Mouse (Mus musculus): ENCODE measurements around the gene Cga. TPM values are rescaled to one million over a fixed set of nuclear protein-coding genes. Genes with fewer than 3 reads are reported as not detected.
A peak's percentile ranks its signal among the peaks of the same experiment; 100 is the strongest.

Cga gene
- polyA plus RNA-seq, 1 experiment from 2014 or later = 2.8 TPM

DNA sequence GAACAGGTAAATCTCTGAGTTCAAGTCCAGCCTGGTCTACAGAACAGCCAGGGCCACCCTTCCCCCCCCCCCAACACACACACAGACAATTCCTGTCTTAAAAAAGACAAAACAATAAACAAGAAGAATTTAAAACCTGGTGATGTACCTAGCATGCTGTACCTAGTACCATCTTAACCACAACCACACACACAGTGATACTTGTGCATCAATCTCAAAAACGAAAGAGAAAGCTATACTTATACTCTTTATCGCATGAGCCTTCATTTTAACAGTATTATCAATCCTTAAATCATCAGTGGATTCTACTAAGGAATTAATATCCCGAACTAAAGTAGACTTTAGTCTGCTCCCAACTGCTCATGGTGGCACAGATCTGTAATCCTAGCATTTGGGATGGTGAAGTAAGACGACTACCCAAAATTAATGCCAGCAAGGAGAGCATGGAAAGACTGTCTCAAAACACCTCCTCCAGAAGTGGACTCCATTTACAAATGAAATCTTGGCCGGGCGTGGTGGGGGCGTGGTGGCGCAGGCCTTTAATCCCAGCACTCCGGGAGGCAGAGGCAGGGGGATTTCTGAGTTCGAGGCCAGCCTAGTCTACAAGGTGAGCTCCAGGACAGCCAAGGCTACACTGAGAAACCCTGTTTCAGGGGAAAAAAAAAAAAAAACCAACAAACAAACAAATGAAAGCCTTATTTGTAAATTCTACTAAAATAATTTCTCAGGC, 12.5 kb upstream of the Cga start:
- H3K27me3 ChIP-seq (replicated peaks; ENCODE audit: low read depth, poor library complexity, severe bottlenecking) = no peaks in the 10 kb centered on the region
- H3K36me3 ChIP-seq (replicated peaks) = peaks cover 43% of the 10 kb centered on the region
- 90% methylated on average over 10 of the region's 10 CpGs for WGBS

GRCm38 (mm10) chr4:34881851-34882250, 11.7 kb upstream of the Cga start:
- no peaks in the 10 kb centered on the region for H3K27me3 ChIP-seq (replicated peaks; ENCODE audit: low read depth, poor library complexity, severe bottlenecking)
- peaks cover 6% of the 10 kb centered on the region; the same call in 1 of the 2 replicates for H3K9me3 ChIP-seq
- peak overlapping the region; percentile 100 for H3K27ac ChIP-seq (replicated peaks)
- peak overlapping the region; percentile 92 for H3K4me3 ChIP-seq
- peaks cover 36% of the 10 kb centered on the region for H3K36me3 ChIP-seq (replicated peaks)
- DNase-seq (ENCODE audit: low spot score) = no peak
- H3K4me1 ChIP-seq = peaks cover 29% of the 10 kb centered on the region
- WGBS = 19% methylated on average over 4 of the region's 4 CpGs

More for the DNA sequence above, 12.5 kb upstream of the Cga start:
- Histone ChIP-seq H3K9me3 (peaks cover 11% of the 10 kb centered on the region; the same call in 1 of the 2 replicates), H3K4me3 (peak overlapping the region; percentile 92), H3K4me1 (peaks cover 22% of the 10 kb centered on the region), H3K27ac (replicated peaks) (no peak overlapping the region)
- DNase-seq (ENCODE audit: low spot score) = no peak

- Histone ChIP-seq H3K36me3 (replicated peaks) (peaks cover 32% of the 10 kb centered on the region), H3K4me1 (peaks cover 31% of the 10 kb centered on the region), H3K4me3 (peak overlapping the region; percentile 92), H3K9me3 (0 out of 2 replicates have a peak, but pooled peaks cover 6% of the 10 kb centered on the region), H3K27ac (replicated peaks) (peak overlapping the region; percentile 100), H3K27me3 (replicated peaks; ENCODE audit: low read depth, poor library complexity, severe bottlenecking) (no peaks in the 10 kb centered on the region)
- under 1% methylated on average over 58 of the region's 58 CpGs for WGBS
- DNase-seq (ENCODE audit: low spot score) = peak; percentile 81
These were observed 11.2 kb upstream of the Cga start for GRCm38 (mm10) chr4:34882291-34882769.

- Histone ChIP-seq H3K27me3 (replicated peaks; ENCODE audit: low read depth, poor library complexity, severe bottlenecking) (peaks cover 4% of the 10 kb centered on the region), H3K9me3 (0 out of 2 replicates have a peak, but pooled peaks cover 2% of the 10 kb centered on the region), H3K4me3 (peak within 1 kb of the TSS; percentile 92), H3K36me3 (replicated peaks) (peaks cover 27% of the 10 kb centered on the region), H3K4me1 (peaks cover 34% of the 10 kb centered on the region), H3K27ac (replicated peaks) (peak within 1 kb of the TSS; percentile 100)
- peak; percentile 96 for DNase-seq (ENCODE audit: low spot score)
- 1% methylated on average over 44 of the region's 44 CpGs for WGBS
These were observed 10.8 kb upstream of the Cga start, which contains the start of gene Zfp292 for GRCm38 (mm10) chr4:34882818-34883217. TSS of gene Zfp292 (minus strand) at chr4:34882960.

- H3K27ac ChIP-seq (replicated peaks) = peak overlapping the region; percentile 100
These were observed 10.1 kb upstream of the Cga start for GRCm38 (mm10) chr4:34883366-34884029.

GRCm38 (mm10) chr4:34885631-34886351, 7.8 kb upstream of the Cga start:
- 51% methylated on average over 9 of the region's 9 CpGs for WGBS
- Histone ChIP-seq H3K36me3 (replicated peaks) (0 out of 2 replicates have a peak, but pooled peaks cover 4% of the 10 kb centered on the region), H3K27ac (replicated peaks) (peak overlapping the region; percentile 93; the same call in 1 of the 2 replicates), H3K27me3 (replicated peaks; ENCODE audit: low read depth, poor library complexity, severe bottlenecking) (peaks cover 34% of the 10 kb centered on the region), H3K4me1 (peaks cover 43% of the 10 kb centered on the region), H3K9me3 (no peaks in the 10 kb centered on the region), H3K4me3 (peak overlapping the region; percentile 77)
- no peak for DNase-seq (ENCODE audit: low spot score)

More at GRCm38 (mm10) chr4:34883366-34884029, 10.1 kb upstream of the Cga start:
- peaks cover 34% of the 10 kb centered on the region for H3K4me1 ChIP-seq
- H3K4me3 ChIP-seq = peak overlapping the region; percentile 92
- peaks cover 11% of the 10 kb centered on the region for H3K27me3 ChIP-seq (replicated peaks; ENCODE audit: low read depth, poor library complexity, severe bottlenecking)
- H3K9me3 ChIP-seq = no peaks in the 10 kb centered on the region
- DNase-seq (ENCODE audit: low spot score) = no peak
- 46% methylated on average over 16 of the region's 16 CpGs for WGBS
- peaks cover 20% of the 10 kb centered on the region for H3K36me3 ChIP-seq (replicated peaks)

DNA sequence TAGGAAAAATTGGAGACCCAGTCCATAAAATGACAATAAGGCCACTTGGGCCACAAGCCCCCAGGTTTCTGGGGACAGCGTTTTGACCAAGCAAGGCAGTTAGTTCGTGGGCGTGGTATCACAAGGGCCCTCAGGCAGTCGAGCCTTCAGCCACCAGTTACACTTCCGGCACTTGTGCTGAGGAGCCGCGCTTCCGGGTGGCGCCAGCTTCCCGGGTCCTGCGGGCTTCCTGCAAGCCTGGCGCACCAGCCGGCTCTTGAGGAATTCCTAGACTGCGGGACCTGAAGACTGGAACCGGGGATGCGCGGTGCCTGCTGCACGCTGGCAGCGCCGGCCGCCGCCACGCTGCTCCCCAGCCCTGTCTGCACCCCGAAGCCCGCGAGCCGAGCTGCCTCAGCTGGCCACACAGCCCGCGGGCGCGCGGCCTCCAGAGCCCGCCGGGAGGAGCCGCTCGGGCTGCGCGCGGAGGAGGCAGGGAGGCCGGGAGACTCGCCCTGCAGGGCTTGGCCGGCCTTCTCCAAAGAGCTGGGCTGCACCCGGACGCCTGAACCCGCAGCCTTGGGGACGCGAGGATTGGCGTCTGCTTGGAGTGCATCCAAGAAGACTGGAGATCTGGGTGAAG, 7.0 kb upstream of the Cga start:
- under 1% methylated on average over 48 of the region's 48 CpGs for WGBS
- Histone ChIP-seq H3K27ac (replicated peaks) (peak overlapping the region; percentile 93), H3K4me1 (peaks cover 36% of the 10 kb centered on the region), H3K36me3 (replicated peaks) (no peaks in the 10 kb centered on the region), H3K27me3 (replicated peaks; ENCODE audit: low read depth, poor library complexity, severe bottlenecking) (peaks cover 42% of the 10 kb centered on the region), H3K9me3 (no peaks in the 10 kb centered on the region), H3K4me3 (peak overlapping the region; percentile 77)
- DNase-seq (ENCODE audit: low spot score) = peak; percentile 88

GRCm38 (mm10) chr4:34887295-34887694, 6.3 kb upstream of the Cga start:
- H3K4me1 ChIP-seq = peaks cover 36% of the 10 kb centered on the region
- H3K4me3 ChIP-seq = peak overlapping the region; percentile 77
- DNase-seq (ENCODE audit: low spot score) = no peak
- 17% methylated on average over 7 of the region's 7 CpGs for WGBS
- peaks cover 47% of the 10 kb centered on the region for H3K27me3 ChIP-seq (replicated peaks; ENCODE audit: low read depth, poor library complexity, severe bottlenecking)
- H3K27ac ChIP-seq (replicated peaks) = peak overlapping the region; percentile 93
- no peaks in the 10 kb centered on the region for H3K9me3 ChIP-seq
- H3K36me3 ChIP-seq (replicated peaks) = no peaks in the 10 kb centered on the region

DNA sequence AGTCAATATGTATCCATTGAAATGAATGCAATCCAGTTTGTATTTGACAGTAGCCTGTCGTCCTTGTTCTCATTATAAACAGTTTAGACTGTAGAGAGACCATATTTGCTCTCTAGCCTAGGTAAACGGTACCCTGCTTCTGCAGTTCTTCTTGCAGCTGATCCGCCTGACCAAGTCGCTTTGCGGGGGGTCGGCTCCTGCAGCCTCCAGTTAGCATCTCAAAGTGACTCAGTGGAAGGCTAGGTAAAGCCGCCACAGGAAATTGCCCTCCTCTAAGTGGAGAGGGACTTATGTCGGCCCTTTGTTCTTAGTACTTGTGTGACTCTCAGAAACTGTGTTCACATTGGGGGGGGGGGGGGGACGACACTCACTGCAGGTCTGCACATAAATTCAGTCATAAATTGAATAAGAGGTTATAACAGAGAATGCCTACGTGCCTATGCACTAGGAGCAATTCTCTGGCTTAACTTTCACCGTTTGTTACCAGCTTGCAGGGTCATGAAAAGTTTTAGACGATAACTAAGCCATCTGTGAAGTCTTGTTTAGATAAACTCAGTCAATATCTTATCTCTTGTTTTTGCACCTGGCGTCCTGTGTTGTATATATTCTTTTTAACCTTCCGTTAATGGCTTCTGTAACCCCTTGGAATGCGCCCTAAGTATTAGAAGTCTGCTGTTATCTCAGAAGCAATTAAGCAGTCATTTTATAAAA, 4.3 kb upstream of the Cga start:
- no peaks in the 10 kb centered on the region for H3K36me3 ChIP-seq (replicated peaks)
- H3K27ac ChIP-seq (replicated peaks) = no peak overlapping the region
- no peak overlapping the region for H3K4me3 ChIP-seq
- WGBS = 5% methylated on average over 15 of the region's 15 CpGs
- peaks cover 27% of the 10 kb centered on the region for H3K4me1 ChIP-seq
- H3K9me3 ChIP-seq = no peaks in the 10 kb centered on the region
- DNase-seq (ENCODE audit: low spot score) = peak; percentile 19
- peaks cover 47% of the 10 kb centered on the region for H3K27me3 ChIP-seq (replicated peaks; ENCODE audit: low read depth, poor library complexity, severe bottlenecking)

DNA sequence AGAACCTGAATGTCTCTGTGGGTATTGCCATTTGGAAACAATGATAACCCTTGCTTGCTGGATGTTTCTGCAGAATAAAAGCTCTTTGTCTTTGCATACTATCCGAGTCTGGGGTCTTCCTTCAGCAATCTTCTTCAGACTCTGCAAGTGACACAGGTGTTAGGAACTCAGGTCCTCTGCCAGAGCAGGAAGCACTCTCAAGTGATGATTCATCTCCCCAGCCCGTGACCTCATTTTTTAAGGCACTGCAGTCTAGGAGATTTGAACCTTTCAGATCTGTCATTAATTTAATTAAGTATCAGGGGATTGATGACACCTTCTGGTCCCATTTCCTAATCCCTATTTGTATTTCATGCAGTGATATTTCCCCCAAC, 3.8 kb upstream of the Cga start:
- no peak overlapping the region for H3K4me3 ChIP-seq
- H3K27me3 ChIP-seq (replicated peaks; ENCODE audit: low read depth, poor library complexity, severe bottlenecking) = peaks cover 47% of the 10 kb centered on the region
- no peak overlapping the region for H3K27ac ChIP-seq (replicated peaks)
- H3K9me3 ChIP-seq = no peaks in the 10 kb centered on the region
- H3K36me3 ChIP-seq (replicated peaks) = no peaks in the 10 kb centered on the region
- no peak for DNase-seq (ENCODE audit: low spot score)
- H3K4me1 ChIP-seq = peaks cover 27% of the 10 kb centered on the region
- 13% methylated on average over 2 of the region's 2 CpGs for WGBS

DNA sequence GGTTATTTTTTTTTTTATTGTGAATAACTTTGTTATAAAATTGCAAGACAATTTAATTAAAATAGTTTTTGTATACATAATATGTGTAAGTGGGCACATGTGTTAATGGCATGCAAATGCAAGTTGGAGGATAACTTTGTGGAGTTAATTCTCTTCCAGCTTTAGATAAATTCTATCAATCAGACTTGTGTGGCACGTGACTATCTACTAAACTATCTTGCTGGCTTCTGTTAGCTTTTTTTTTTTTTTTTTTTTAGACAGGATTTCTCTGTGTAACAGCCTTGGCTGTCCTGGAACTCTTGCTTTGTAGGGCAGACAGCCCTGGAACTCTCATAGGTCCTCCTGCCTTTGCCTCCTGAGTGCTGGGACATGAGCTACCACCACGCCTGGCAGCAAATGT, 4.9 kb downstream of the Cga start:
- WGBS = 76% methylated on average over 2 of the region's 2 CpGs
- no peaks in the 10 kb centered on the region for H3K9me3 ChIP-seq
- H3K27ac ChIP-seq (replicated peaks) = no peak overlapping the region
- H3K36me3 ChIP-seq (replicated peaks) = no peaks in the 10 kb centered on the region
- no peak overlapping the region for H3K4me3 ChIP-seq
- H3K27me3 ChIP-seq (replicated peaks; ENCODE audit: low read depth, poor library complexity, severe bottlenecking) = no peaks in the 10 kb centered on the region
- no peak for DNase-seq (ENCODE audit: low spot score)
- H3K4me1 ChIP-seq = 0 out of 2 replicates have a peak, but pooled peaks cover 6% of the 10 kb centered on the region
